Mouse (Mus musculus): Measurements from ENCODE around the gene Gm7271. TPM values are rescaled to one million over a fixed set of nuclear protein-coding genes. Genes with fewer than 3 reads are reported as not detected.

The Gm7271 gene
- polyA plus RNA-seq (2015; fragmentation: Nextera tagmentation; extraction: Ambion mirVana) = 2.8 and 5.4 TPM in 2 replicates

GRCm38 (mm10) chr5:76483811-76484210 lies at the start of gene Gm7271:
TSS of gene Gm7271 (plus strand) at chr5:76484040.

GRCm38 (mm10) chr5:76529040-76529703 lies 45.3 kb downstream of the Gm7271 start, which contains the start of gene Exoc1:
TSS of gene Exoc1 (plus strand) at chr5:76529311.

Other genes starting within 250 kb of the Gm7271 start
- gene Clock, start 179.2 kb upstream of the Gm7271 start, polyA plus RNA-seq (2015; fragmentation: Nextera tagmentation; extraction: Ambion mirVana) = 11.9 and 12.0 TPM in 2 replicates
- gene Pdcl2, start 152.9 kb upstream of the Gm7271 start, polyA plus RNA-seq (2015; fragmentation: Nextera tagmentation; extraction: Ambion mirVana) = not detected in 2 replicates
- gene Nmu, start 120.3 kb upstream of the Gm7271 start, polyA plus RNA-seq (2015; fragmentation: Nextera tagmentation; extraction: Ambion mirVana) = 5.7 and 6.3 TPM in 2 replicates
- 40.4 and 46.0 TPM in 2 replicates for gene Exoc1, start 45.3 kb downstream of the Gm7271 start, polyA plus RNA-seq (2015; fragmentation: Nextera tagmentation; extraction: Ambion mirVana)
- 3.0 and 3.4 TPM in 2 replicates for gene Cep135, start 104.7 kb downstream of the Gm7271 start, polyA plus RNA-seq (2015; fragmentation: Nextera tagmentation; extraction: Ambion mirVana)
- 44.1 and 45.5 TPM in 2 replicates for gene C530008M17Rik, start 172.5 kb downstream of the Gm7271 start, polyA plus RNA-seq (2015; fragmentation: Nextera tagmentation; extraction: Ambion mirVana)